Comparison of ENCODE assay signal across 9 mouse cellular contexts in the genomic region with DNA sequence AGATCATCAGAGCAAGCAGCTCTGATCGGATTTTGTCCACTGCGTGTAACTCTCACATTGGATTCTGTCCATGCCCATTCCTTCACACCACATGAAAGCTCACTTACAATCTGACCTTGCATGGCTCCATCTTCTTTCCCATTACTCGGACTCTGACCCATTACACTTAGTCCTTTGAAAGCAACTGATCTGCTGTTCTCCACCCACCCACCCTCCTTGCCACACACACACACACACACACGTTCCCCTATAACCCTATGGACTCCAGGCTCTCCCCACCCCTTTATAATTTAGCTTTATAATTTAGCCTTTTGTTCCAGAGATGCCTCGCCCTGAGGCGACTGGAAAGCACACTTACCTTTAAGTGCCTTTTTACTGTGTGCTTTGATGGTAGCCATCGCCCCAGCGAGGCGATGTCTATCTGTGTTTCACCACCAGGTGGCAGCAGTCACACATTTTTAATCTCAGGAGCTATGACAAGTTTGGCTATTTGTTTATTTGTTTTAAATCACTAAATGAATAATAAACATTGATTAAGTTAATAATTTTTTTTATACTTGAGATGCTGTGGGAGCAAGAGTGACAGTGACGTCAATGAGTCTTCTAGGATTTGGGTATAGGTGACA.
DNase-seq lines count a peak whose midpoint lies in the region; ATAC-seq and TF ChIP-seq lines count a peak whose summit lies in the region.
"Had no signal": no experiment of that assay in that cellular context is flagged by ENCODE, and none has a peak within 500 bp of the region (broad histone marks: within the 10 kb centered on the region; RNA-seq: fewer than 3 reads in every experiment).

No protein-coding gene starts in this region.

- peak; percentile 62 for DNase-seq in hindbrain, embryonic 11.5 days (ENCODE audit: low spot score)
- DNase-seq in c-Kit-positive CD71-positive TER-119-positive erythroid progenitor cells, embryonic 14.5 days (ENCODE audit: low spot score), result peak; percentile 44
- DNase-seq in hindbrain, embryonic 14.5 days (ENCODE audit: low spot score), result peak; percentile 62
- peak; percentile 48 for DNase-seq in liver, postnatal 0 days
- peak; percentile 29 for DNase-seq in retina, postnatal 7 days (ENCODE audit: low read depth, low spot score)
- DNase-seq in ovary, postnatal 10 days (ENCODE audit: low spot score), result no peak

- no peaks in the 10 kb centered on the region; the same call in 1 of the 2 replicates for H3K27me3 ChIP-seq in hindbrain, embryonic 11.5 days (ENCODE audit: control insufficient read depth, insufficient read depth, low read length)
- H3K27me3 ChIP-seq in hindbrain, embryonic 12.5 days, result no peaks in the 10 kb centered on the region
- H3K27me3 ChIP-seq in E14TG2a.4 (ENCODE audit: insufficient read depth, low read length), result no peaks in the 10 kb centered on the region
- no peaks in the 10 kb centered on the region for H3K27me3 ChIP-seq in hindbrain, embryonic 14.5 days (ENCODE audit: control insufficient read depth, insufficient read depth, low read length)
- no peaks in the 10 kb centered on the region for H3K27me3 ChIP-seq in liver, postnatal 0 days (ENCODE audit: insufficient read depth, low read length)
- H3K27me3 ChIP-seq: embryonic facial prominence, embryonic 13.5 days had no signal

- 43% methylated on average over 10 of the region's 10 CpGs for WGBS in hindbrain, embryonic 11.5 days
- WGBS in hindbrain, embryonic 12.5 days, result 42% methylated on average over 10 of the region's 10 CpGs
- 48% methylated on average over 10 of the region's 10 CpGs for WGBS in hindbrain, embryonic 14.5 days
- 50% methylated on average over 10 of the region's 10 CpGs for WGBS in liver, postnatal 0 days (ENCODE audit: insufficient replicate concordance)

- H3K4me2 ChIP-seq in hindbrain, embryonic 11.5 days (replicated peaks; ENCODE audit: low read depth, low read length), result no peak overlapping the region
- H3K4me2 ChIP-seq in hindbrain, embryonic 12.5 days (replicated peaks), result no peak overlapping the region
- H3K4me2 ChIP-seq in hindbrain, embryonic 14.5 days (replicated peaks), result no peak overlapping the region
- no peak overlapping the region for H3K4me2 ChIP-seq in liver, postnatal 0 days (ENCODE audit: low read depth, low read length)
- H3K4me2 ChIP-seq: embryonic facial prominence, embryonic 13.5 days had no signal

- H3K9me3 ChIP-seq in hindbrain, embryonic 11.5 days (ENCODE audit: control insufficient read depth, low read length), result no peaks in the 10 kb centered on the region
- H3K9me3 ChIP-seq in hindbrain, embryonic 12.5 days (replicated peaks), result no peaks in the 10 kb centered on the region
- no peaks in the 10 kb centered on the region for H3K9me3 ChIP-seq in E14TG2a.4 (ENCODE audit: low read length)
- no peaks in the 10 kb centered on the region for H3K9me3 ChIP-seq in hindbrain, embryonic 14.5 days (ENCODE audit: control insufficient read depth, low read length)
- H3K9me3 ChIP-seq in liver, postnatal 0 days (ENCODE audit: low read length), result no peaks in the 10 kb centered on the region
- H3K9me3 ChIP-seq: embryonic facial prominence, embryonic 13.5 days had no signal

- H3K27ac ChIP-seq in hindbrain, embryonic 11.5 days (ENCODE audit: low read depth, low read length), result no peak overlapping the region
- H3K27ac ChIP-seq in hindbrain, embryonic 12.5 days, result no peak overlapping the region
- H3K27ac ChIP-seq in hindbrain, embryonic 14.5 days, result no peak overlapping the region
- H3K27ac ChIP-seq in liver, postnatal 0 days (ENCODE audit: low read depth), result no peak overlapping the region
- H3K27ac ChIP-seq: embryonic facial prominence, embryonic 13.5 days had no signal

- no peak overlapping the region for H3K4me3 ChIP-seq in hindbrain, embryonic 11.5 days (ENCODE audit: low read depth, low read length)
- H3K4me3 ChIP-seq in hindbrain, embryonic 12.5 days, result no peak overlapping the region
- H3K4me3 ChIP-seq in E14TG2a.4 (replicated peaks; ENCODE audit: low read length), result no peak overlapping the region
- H3K4me3 ChIP-seq in hindbrain, embryonic 14.5 days (replicated peaks; ENCODE audit: low read length), result no peak overlapping the region
- no peak overlapping the region for H3K4me3 ChIP-seq in liver, postnatal 0 days (ENCODE audit: low read depth, low read length)
- H3K4me3 ChIP-seq: embryonic facial prominence, embryonic 13.5 days had no signal

- ATAC-seq in hindbrain, embryonic 11.5 days (ENCODE audit: low FRiP score), result no peak
- ATAC-seq in hindbrain, embryonic 12.5 days (ENCODE audit: low FRiP score), result no peak; the same call in 1 of the 2 replicates
- peak; percentile 14; the same call in 1 of the 2 replicates for ATAC-seq in hindbrain, embryonic 14.5 days (ENCODE audit: low FRiP score)
- no peak for ATAC-seq in liver, postnatal 0 days

- no peak overlapping the region for H3K9ac ChIP-seq in hindbrain, embryonic 11.5 days (ENCODE audit: low read depth, low read length)
- H3K9ac ChIP-seq in hindbrain, embryonic 12.5 days, result no peak overlapping the region
- no peak overlapping the region for H3K9ac ChIP-seq in hindbrain, embryonic 14.5 days
- no peak overlapping the region for H3K9ac ChIP-seq in liver, postnatal 0 days (replicated peaks)
- H3K9ac ChIP-seq: embryonic facial prominence, embryonic 13.5 days had no signal

- no peaks in the 10 kb centered on the region for H3K4me1 ChIP-seq in hindbrain, embryonic 11.5 days (replicated peaks; ENCODE audit: control insufficient read depth, insufficient read depth, low read length)
- no peaks in the 10 kb centered on the region for H3K4me1 ChIP-seq in hindbrain, embryonic 12.5 days
- H3K4me1 ChIP-seq in E14TG2a.4 (replicated peaks; ENCODE audit: low read depth, low read length), result peaks cover 10% of the 10 kb centered on the region
- H3K4me1 ChIP-seq in hindbrain, embryonic 14.5 days (replicated peaks; ENCODE audit: control insufficient read depth, insufficient read depth, low read length), result no peaks in the 10 kb centered on the region
- no peaks in the 10 kb centered on the region for H3K4me1 ChIP-seq in liver, postnatal 0 days (ENCODE audit: insufficient read depth)

- H3K36me3 ChIP-seq in hindbrain, embryonic 11.5 days (ENCODE audit: control insufficient read depth, insufficient read depth, low read length), result no peaks in the 10 kb centered on the region
- H3K36me3 ChIP-seq in hindbrain, embryonic 12.5 days, result no peaks in the 10 kb centered on the region
- H3K36me3 ChIP-seq in E14TG2a.4 (ENCODE audit: insufficient read depth, low read length), result no peaks in the 10 kb centered on the region
- no peaks in the 10 kb centered on the region for H3K36me3 ChIP-seq in hindbrain, embryonic 14.5 days (replicated peaks; ENCODE audit: control insufficient read depth, insufficient read depth)
- H3K36me3 ChIP-seq in liver, postnatal 0 days (replicated peaks; ENCODE audit: insufficient read depth, low read length), result no peaks in the 10 kb centered on the region
- H3K36me3 ChIP-seq: embryonic facial prominence, embryonic 13.5 days had no signal

- peak; percentile 39 for TF ChIP-seq CTCF in E14TG2a.4 (conservative IDR thresholded peaks at IDR 0.05; ENCODE audit: low read length)
- peak; percentile 76 for TF ChIP-seq CTCF in liver, postnatal 0 days (IDR thresholded peaks at IDR 0.05; ENCODE audit: low read depth)

- no peak for TF ChIP-seq EP300 in liver, postnatal 0 days (IDR thresholded peaks at IDR 0.05; ENCODE audit: low read depth)
